Comparison of ENCODE assay signal across 21 mouse cellular contexts in genomic region chr8:127821646-127822045, GRCm38 (mm10).
DNase-seq lines count a peak whose midpoint lies in the region; TF ChIP-seq lines count a peak whose summit lies in the region.
"Had no signal": no experiment of that assay in that cellular context is flagged by ENCODE, and none has a peak within 500 bp of the region (broad histone marks: within the 10 kb centered on the region; RNA-seq: fewer than 3 reads in every experiment).

No protein-coding gene starts in this region.

- TF ChIP-seq POLR2A in kidney, adult 2 months (IDR thresholded peaks at IDR 0.05; ENCODE audit: low read depth, low read length) = no peak

- H3K27ac ChIP-seq in kidney, adult 2 months (ENCODE audit: insufficient read depth, low read depth, low read length) = no peak overlapping the region
- no peak overlapping the region for H3K27ac ChIP-seq in left cerebral cortex, adult 2 months
- H3K27ac ChIP-seq: heart, embryonic 13.5 days; hindbrain, embryonic 12.5 days; midbrain, embryonic 13.5 days; neural tube, embryonic 13.5 days had no signal

- no peak for TF ChIP-seq CTCF in kidney, adult 2 months (conservative IDR thresholded peaks at IDR 0.05; ENCODE audit: insufficient read depth, insufficient read length, low read depth, low read length)
- no peak for TF ChIP-seq CTCF in left cerebral cortex, adult 2 months (IDR thresholded peaks at IDR 0.05)

- no peak overlapping the region for H3K4me3 ChIP-seq in kidney, adult 2 months (ENCODE audit: insufficient read depth, low read depth, low read length)
- no peak overlapping the region for H3K4me3 ChIP-seq in left cerebral cortex, adult 2 months
- H3K4me3 ChIP-seq: erythroblast, embryonic 14.5 days; heart, embryonic 13.5 days; hindbrain, embryonic 12.5 days; limb, embryonic 15.5 days; midbrain, embryonic 13.5 days; neural tube, embryonic 13.5 days had no signal

- DNase-seq in kidney, adult 2 months = peak; percentile 22
- no peak for DNase-seq in kidney, postnatal 10 days
- DNase-seq in gastrocnemius, adult 18-20 months (ENCODE audit: low spot score) = peak; percentile 49
- DNase-seq in gastrocnemius, postnatal 25 days = peak; percentile 27
- DNase-seq in heart, postnatal 36 days = peak; percentile 27 to 46
- no peak for DNase-seq in testis, postnatal 10 days (ENCODE audit: low spot score)
- DNase-seq in left cerebral cortex, postnatal 36 days (ENCODE audit: low spot score in 2 of 2) = no peak
- DNase-seq in left cerebral cortex, adult 2 months (ENCODE audit: extremely low spot score in 1 of 2, low spot score in 2 of 2) = no peak
- DNase-seq: adrenal gland, postnatal 36 days; cerebellum, adult 18-20 months; cerebellum, postnatal 36 days; kidney, adult 8-10 months; lung, postnatal 10 days; right cerebral cortex, adult 18-20 months; thymus, postnatal 4 days had no signal

- H3K27me3 ChIP-seq in kidney, adult 2 months (replicated peaks; ENCODE audit: control insufficient read depth, insufficient read depth, low read length) = no peaks in the 10 kb centered on the region
- H3K27me3 ChIP-seq: heart, embryonic 13.5 days; hindbrain, embryonic 12.5 days; limb, embryonic 15.5 days; midbrain, embryonic 13.5 days; neural tube, embryonic 13.5 days had no signal

- no peaks in the 10 kb centered on the region for H3K4me1 ChIP-seq in kidney, adult 2 months (ENCODE audit: control insufficient read depth, insufficient read depth, low read length)
- H3K4me1 ChIP-seq: midbrain, embryonic 13.5 days; neural tube, embryonic 13.5 days had no signal

- intact Hi-C loops in heart, postnatal 36 days (cut with DNase I) = no loop called here
- intact Hi-C loops in left cerebral cortex, postnatal 36 days (cut with DNase I) = no loop called here
- intact Hi-C loops in left cerebral cortex, adult 2 months (cut with DNase I) = no loop called here

- 66% methylated on average over 1 of the region's 1 CpGs for WGBS in kidney, adult 2 months

- H3K36me3 ChIP-seq in kidney, adult 2 months (ENCODE audit: control insufficient read depth, insufficient read depth, low read length) = no peaks in the 10 kb centered on the region
- H3K36me3 ChIP-seq: heart, embryonic 13.5 days; hindbrain, embryonic 12.5 days; limb, embryonic 15.5 days; midbrain, embryonic 13.5 days; neural tube, embryonic 13.5 days had no signal

Comparison
In these comparisons a context has a peak if more than half of its experiments do, and no peak if none do; other contexts are left out.
1. DNase-seq: peak in kidney, adult 2 months (single experiment), gastrocnemius, adult 18-20 months (single experiment), gastrocnemius, postnatal 25 days (single experiment) and heart, postnatal 36 days (2 of 2); none in kidney, postnatal 10 days (single experiment), testis, postnatal 10 days (single experiment), left cerebral cortex, postnatal 36 days (0 of 2) and left cerebral cortex, adult 2 months (0 of 2).